33 mouse cellular contexts compared by ENCODE assay signal in genomic region chr6:38358253-38359027, GRCm38 (mm10). TPM values are rescaled to one million over a fixed set of nuclear protein-coding genes. Genes with fewer than 3 reads are reported as not detected.
A peak's percentile ranks its signal among the peaks of the same experiment; 100 is the strongest.
DNase-seq lines count a peak whose midpoint lies in the region; ATAC-seq and TF ChIP-seq lines count a peak whose summit lies in the region.
"Had no signal": no experiment of that assay in that cellular context is flagged by ENCODE, and none has a peak within 500 bp of the region (broad histone marks: within the 10 kb centered on the region; RNA-seq: fewer than 3 reads in every experiment).

No protein-coding gene starts in this region.

- DNase-seq in spleen, adult 2 months (ENCODE audit: low read depth in 1 of 2, low spot score in 2 of 2): no peak
- DNase-seq in spleen, postnatal 14 days (ENCODE audit: low spot score in 2 of 2): no peak
- DNase-seq in MEL-GATA-1-ER (ENCODE audit: extremely low read depth, low read depth): peak; percentile 54
- DNase-seq in liver, embryonic 13.5 days: no peak
- no peak for DNase-seq in layer of hippocampus, adult 9-10 months (ENCODE audit: low spot score)
- DNase-seq in gastrocnemius, postnatal 14 days: no peak
- no peak for DNase-seq in adrenal gland, adult (ENCODE audit: inconsistent age in 2 of 2, low spot score in 1 of 2)
- DNase-seq: adrenal gland, adult 8-10 months; B cell, adult 2 months; cerebellum, adult 11-12 months; cerebellum, postnatal 10 days; heart, postnatal 4 days; kidney, adult 11 months; kidney, postnatal 14 days; lung, adult 2 months; lung, postnatal 10 days; right cerebral cortex, adult 18-20 months; right cerebral cortex, postnatal 4 days; thymus, postnatal 14 days had no signal

- H3K9ac ChIP-seq in liver, embryonic 13.5 days: 0 out of 2 replicates have a peak overlapping the region, but pooled peaks have one; percentile 33
- H3K9ac ChIP-seq: embryonic facial prominence, embryonic 13.5 days; heart, embryonic 15.5 days; hindbrain, embryonic 14.5 days; limb, embryonic 13.5 days; neural tube, embryonic 12.5 days had no signal

- no peak overlapping the region for H3K4me2 ChIP-seq in liver, embryonic 13.5 days
- H3K4me2 ChIP-seq: embryonic facial prominence, embryonic 13.5 days; heart, embryonic 15.5 days; hindbrain, embryonic 14.5 days; limb, embryonic 13.5 days; neural tube, embryonic 12.5 days had no signal

- peaks cover 8% of the 10 kb centered on the region; the same call in 1 of the 2 replicates for H3K4me1 ChIP-seq in spleen, adult 2 months (ENCODE audit: control insufficient read depth, insufficient read depth, insufficient read length)
- H3K4me1 ChIP-seq in liver, embryonic 13.5 days (replicated peaks): peaks cover 65% of the 10 kb centered on the region

- peak overlapping the region; percentile 43 for H3K27ac ChIP-seq in spleen, adult 2 months (ENCODE audit: insufficient read depth, low read length)
- peak overlapping the region; percentile 77 for H3K27ac ChIP-seq in liver, embryonic 13.5 days
- H3K27ac ChIP-seq: embryonic facial prominence, embryonic 13.5 days; forebrain, embryonic 10.5 days; heart, embryonic 15.5 days; hindbrain, embryonic 14.5 days; left cerebral cortex, adult 2 months; limb, embryonic 13.5 days; macrophage; midbrain, embryonic 10.5 days; neural tube, embryonic 12.5 days had no signal

- no peak for TF ChIP-seq POLR2A in spleen, adult 2 months (IDR thresholded peaks at IDR 0.05; ENCODE audit: low read depth, low read length)

- ATAC-seq in liver, embryonic 13.5 days (ENCODE audit: low read depth): no peak
- 0 out of 2 replicates have a peak, but pooled peaks have one; percentile 21 for ATAC-seq in megakaryocyte-erythroid progenitor cell, adult 5-6 weeks (replicated peaks; ENCODE audit: low FRiP score, low TSS enrichment, poor library complexity, severe bottlenecking)
- ATAC-seq: activated CD4-positive, CD25-positive, alpha-beta regulatory T cell, adult 4 months; forebrain, embryonic 16.5 days; inflammation-experienced regulatory T-cells, adult 6 months; midbrain, embryonic 16.5 days had no signal

- intact Hi-C loops in gastrocnemius, postnatal 14 days (cut with DNase I; ENCODE audit: low total_unique reads): no loop called here

- no peaks in the 10 kb centered on the region for H3K27me3 ChIP-seq in spleen, adult 2 months (ENCODE audit: control insufficient read depth, insufficient read depth, low read length)
- no peaks in the 10 kb centered on the region for H3K27me3 ChIP-seq in liver, embryonic 13.5 days

- TF ChIP-seq CTCF in spleen, adult 2 months (IDR thresholded peaks at IDR 0.05; ENCODE audit: extremely low read depth, insufficient read depth, insufficient read length, insufficient replicate concordance): no peak

- H3K36me3 ChIP-seq in spleen, adult 2 months (ENCODE audit: control insufficient read depth, insufficient read depth, low read length): no peaks in the 10 kb centered on the region
- no peaks in the 10 kb centered on the region for H3K36me3 ChIP-seq in liver, embryonic 13.5 days
- H3K36me3 ChIP-seq: embryonic facial prominence, embryonic 13.5 days; forebrain, embryonic 10.5 days; heart, embryonic 15.5 days; limb, embryonic 13.5 days; midbrain, embryonic 10.5 days; neural tube, embryonic 12.5 days had no signal

- H3K4me3 ChIP-seq in spleen, adult 2 months (ENCODE audit: extremely low read depth, insufficient read depth, insufficient read length): no peak overlapping the region
- no peak overlapping the region for H3K4me3 ChIP-seq in liver, embryonic 13.5 days (replicated peaks)
- H3K4me3 ChIP-seq: embryonic facial prominence, embryonic 13.5 days; forebrain, embryonic 10.5 days; heart, embryonic 15.5 days; left cerebral cortex, adult 2 months; limb, embryonic 13.5 days; midbrain, embryonic 10.5 days; neural tube, embryonic 12.5 days had no signal

- 73% methylated on average over 8 of the region's 8 CpGs for WGBS in spleen, adult 2 months
- 33% methylated on average over 8 of the region's 8 CpGs for WGBS in liver, embryonic 13.5 days (ENCODE audit: insufficient replicate concordance)

- no peaks in the 10 kb centered on the region for H3K9me3 ChIP-seq in liver, embryonic 13.5 days (replicated peaks)
- H3K9me3 ChIP-seq: embryonic facial prominence, embryonic 13.5 days; forebrain, embryonic 10.5 days; heart, embryonic 15.5 days; limb, embryonic 13.5 days; midbrain, embryonic 10.5 days; neural tube, embryonic 12.5 days had no signal

RNA-seq across cellular contexts. Expression of gene Zc3hav1, which starts 4.0 kb away (rescaled TPM):
- polyA plus RNA-seq in spleen, adult 2 months (2012; rRNA removed): 40.7 and 46.4 TPM in 2 replicates
- 24.6 and 25.8 TPM in 2 replicates for polyA plus RNA-seq in liver, embryonic 13.5 days (2015; fragmentation: Nextera tagmentation; extraction: Ambion mirVana)
- total RNA-seq in megakaryocyte-erythroid progenitor cell, adult 5-6 weeks (2014; fragmentation: Nextera tagmentation): 53.4 and 71.4 TPM in 2 replicates
- total RNA-seq in megakaryocyte-erythroid progenitor cell, adult 5-6 weeks (2017): 60.1 and 64.0 TPM in 2 replicates
- total RNA-seq in gastrocnemius, postnatal 14 days (2021): 1 to 10 TPM; 7.9 to 8.3 TPM

RNA-seq across cellular contexts. Expression of gene Ttc26, which starts 22.8 kb away (rescaled TPM):
- polyA plus RNA-seq in spleen, adult 2 months (2012; rRNA removed): 0.12 and 0.22 TPM in 2 replicates
- 0.70 and 0.74 TPM in 2 replicates for polyA plus RNA-seq in liver, embryonic 13.5 days (2015; fragmentation: Nextera tagmentation; extraction: Ambion mirVana)
- 0.74 and 1.4 TPM in 2 replicates for total RNA-seq in megakaryocyte-erythroid progenitor cell, adult 5-6 weeks (2014; fragmentation: Nextera tagmentation)
- 1.2 and 1.5 TPM in 2 replicates for total RNA-seq in megakaryocyte-erythroid progenitor cell, adult 5-6 weeks (2017)
- total RNA-seq in gastrocnemius, postnatal 14 days (2021): 1 to 10 TPM; 1.1 to 1.5 TPM

RNA-seq across cellular contexts. Expression of gene Zc3hav1l, which starts 59.4 kb away (rescaled TPM):
- polyA plus RNA-seq in spleen, adult 2 months (2012; rRNA removed): 1.4 and 1.5 TPM in 2 replicates
- polyA plus RNA-seq in liver, embryonic 13.5 days (2015; fragmentation: Nextera tagmentation; extraction: Ambion mirVana): 1.6 and 2.1 TPM in 2 replicates
- 6.9 and 7.3 TPM in 2 replicates for total RNA-seq in megakaryocyte-erythroid progenitor cell, adult 5-6 weeks (2014; fragmentation: Nextera tagmentation)
- total RNA-seq in megakaryocyte-erythroid progenitor cell, adult 5-6 weeks (2017): 2.9 and 4.3 TPM in 2 replicates
- total RNA-seq in gastrocnemius, postnatal 14 days (2021): 1 to 10 TPM; 2.1 to 2.9 TPM

Comparison
In these comparisons a context has a peak if more than half of its experiments do, and no peak if none do; other contexts are left out.
1. RNA of gene Zc3hav1, which starts 4.0 kb away (total RNA-seq): 53.4 to 71.4 TPM in megakaryocyte-erythroid progenitor cell, adult 5-6 weeks; 7.9 to 8.3 TPM in gastrocnemius, postnatal 14 days; every median in the first group is over 4 times any median in the second.